Mouse (Mus musculus) heart, embryonic 12.5 days (tissue): Measurements from ENCODE around the gene Nccrp1. TPM values are rescaled to one million over a fixed set of nuclear protein-coding genes. Genes with fewer than 3 reads are reported as not detected.

Source experiments
- ATAC-seq: fragments of 200-750 bp; cut with Nextera tagmentation; 2 replicates; pipeline ENCODE4 v1.8.0; 2017; ENCODE audit warnings: moderate TSS enrichment, moderate library complexity; ENCODE audit not compliant: insufficient number of reproducible peaks, low FRiP score
- H3K27ac ChIP-seq: fragments of 300-500 bp; sonication (generic); 2 replicates; pipeline ENCODE4 v1.5.1; 2016; ENCODE audit warnings: mild to moderate bottlenecking, moderate library complexity; ENCODE audit not compliant: poor library complexity, severe bottlenecking
- H3K27me3 ChIP-seq: fragments of 300-500 bp; sonication (generic); replicated peaks from 2 replicates; pipeline ENCODE4 v1.6.1; 2016; ENCODE audit warnings: mild to moderate bottlenecking, moderate library complexity
- H3K36me3 ChIP-seq: fragments of 300-500 bp; sonication (generic); 2 replicates; pipeline ENCODE4 v1.6.1; 2016; ENCODE audit warnings: mild to moderate bottlenecking, moderate library complexity
- H3K4me1 ChIP-seq: fragments of 300-500 bp; sonication (generic); replicated peaks from 2 replicates; pipeline ENCODE4 v1.6.1; 2016; ENCODE audit warnings: mild to moderate bottlenecking
- H3K4me2 ChIP-seq: fragments of 300-500 bp; sonication (generic); 2 replicates; pipeline ENCODE4 v1.6.1; 2016; ENCODE audit warnings: mild to moderate bottlenecking, moderate library complexity
- H3K4me3 ChIP-seq: fragments of 300-500 bp; sonication (generic); 2 replicates; pipeline ENCODE4 v1.5.1; 2016; ENCODE audit warnings: mild to moderate bottlenecking
- H3K9ac ChIP-seq: fragments of 300-500 bp; sonication (generic); 2 replicates; pipeline ENCODE4 v1.6.1; 2016; ENCODE audit warnings: mild to moderate bottlenecking, moderate library complexity
- H3K9me3 ChIP-seq: fragments of 300-500 bp; sonication (generic); replicated peaks from 2 replicates; pipeline ENCODE4 v1.6.1; 2016; ENCODE audit warnings: mild to moderate bottlenecking, moderate library complexity
- WGBS: fragments of 180-500 bp; shearing (Covaris S2); methylation state at CpG from one replicate; pipeline ENCODE4 v1.1.7; 2016; 5-methylcytosine and 5-hydroxymethylcytosine counted together
- polyA plus RNA-seq: library from polyadenylated mRNA; unstranded; fragments of >200 nt; fragmentation: Nextera tagmentation; extraction: Ambion mirVana; gene quantifications from 2 replicates; pipeline ENCODE4 v1.2.1, GENCODE M21; 2016

Nccrp1 gene
- not detected in 2 replicates for polyA plus RNA-seq

DNA sequence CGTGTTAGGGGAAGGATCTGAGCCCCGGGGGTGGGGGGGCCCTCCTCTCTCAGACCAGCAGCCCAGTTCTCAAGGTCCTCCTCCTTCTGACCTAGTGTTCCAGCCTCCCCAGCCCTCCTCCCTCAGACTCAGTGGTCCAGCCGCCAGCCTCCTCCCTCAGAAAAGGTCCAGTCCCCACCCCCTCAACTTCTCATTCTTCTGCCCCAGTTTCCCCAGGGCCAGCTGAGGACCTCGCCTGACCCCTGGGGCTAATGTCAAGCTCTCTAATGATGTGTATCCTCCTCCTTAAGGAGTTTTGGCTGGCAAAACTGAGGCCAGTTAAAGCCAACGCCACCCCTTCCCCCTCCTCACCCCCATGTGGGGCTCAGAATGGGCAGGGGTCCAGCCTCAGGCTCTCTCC is at the start of gene Nccrp1:
Nccrp1 (minus strand) TSS at position 101 of the 400 bp plus-strand sequence.
- H3K9ac ChIP-seq, result peak within 1 kb of the TSS; percentile 52
- WGBS, result 10% methylated on average over 5 of the region's 5 CpGs
- no peak within 1 kb of the TSS for H3K27ac ChIP-seq

DNA sequence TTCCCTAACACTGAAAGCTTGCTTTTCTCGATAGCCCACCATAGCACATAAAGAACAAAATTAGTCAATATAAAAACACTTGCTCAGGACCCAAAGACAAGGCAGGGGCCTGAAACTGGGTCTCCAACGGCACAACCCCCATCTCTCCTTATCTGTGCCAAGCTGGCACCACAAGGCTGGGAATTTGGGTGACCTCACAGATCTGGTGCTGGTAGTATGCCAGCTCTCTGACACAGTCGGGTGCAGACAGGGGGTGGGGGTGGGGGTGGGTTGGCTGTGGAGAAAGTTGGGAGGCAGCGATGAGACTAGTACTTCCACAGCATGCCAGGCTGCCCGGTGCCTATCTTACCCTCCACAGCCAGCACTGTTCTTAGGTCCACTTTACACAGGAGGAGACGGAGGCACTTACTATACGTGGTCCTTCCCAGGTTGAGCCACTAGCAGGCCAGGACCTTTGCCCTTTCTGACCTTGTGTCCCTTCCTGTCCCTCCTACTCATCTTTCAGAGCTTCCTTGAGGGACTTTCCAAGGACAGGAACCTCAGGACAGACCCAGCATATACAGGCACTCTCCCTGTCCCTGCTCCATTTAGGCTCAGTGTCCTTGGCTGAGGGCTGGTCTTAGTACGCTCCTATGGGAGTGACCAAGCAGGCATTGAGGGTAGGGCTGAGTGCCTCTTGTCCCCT is 48.8 kb upstream of the Nccrp1 start:
- Histone ChIP-seq H3K4me1 (peaks cover 59% of the 10 kb centered on the region), H3K27me3 (no peaks in the 10 kb centered on the region), H3K9ac (no peak overlapping the region), H3K27ac (no peak overlapping the region), H3K36me3 (no peaks in the 10 kb centered on the region), H3K9me3 (no peaks in the 10 kb centered on the region), H3K4me2 (peak overlapping the region; percentile 84), H3K4me3 (no peak overlapping the region)
- 71% methylated on average over 8 of the region's 8 CpGs for WGBS
- no peak for ATAC-seq

More for the DNA sequence above, at the start of gene Nccrp1:
- Histone ChIP-seq H3K4me1 (peaks cover 18% of the 10 kb centered on the region), H3K4me2 (peak within 1 kb of the TSS; percentile 62), H3K27me3 (peaks cover 60% of the 10 kb centered on the region), H3K9me3 (0 out of 2 replicates have a peak, but pooled peaks cover 2% of the 10 kb centered on the region), H3K4me3 (peak within 1 kb of the TSS; percentile 35), H3K36me3 (no peaks in the 10 kb centered on the region)
- ATAC-seq, result no peak

GRCm38 (mm10) chr7:28593206-28594111 is 46.4 kb upstream of the Nccrp1 start:
- no peak overlapping the region for H3K4me2 ChIP-seq
- no peak for ATAC-seq
- WGBS, result 47% methylated on average over 14 of the region's 14 CpGs
- peaks cover 77% of the 10 kb centered on the region for H3K4me1 ChIP-seq
- no peak overlapping the region for H3K4me3 ChIP-seq
- no peaks in the 10 kb centered on the region for H3K9me3 ChIP-seq
- 0 out of 2 replicates have a peak overlapping the region, but pooled peaks have one; percentile 12 for H3K9ac ChIP-seq
- no peaks in the 10 kb centered on the region for H3K27me3 ChIP-seq
- H3K27ac ChIP-seq, result no peak overlapping the region
- no peaks in the 10 kb centered on the region for H3K36me3 ChIP-seq

- Histone ChIP-seq H3K27ac (no peak overlapping the region), H3K9ac (no peak overlapping the region), H3K36me3 (no peaks in the 10 kb centered on the region), H3K4me2 (no peak overlapping the region), H3K9me3 (no peaks in the 10 kb centered on the region), H3K4me1 (peaks cover 87% of the 10 kb centered on the region), H3K27me3 (no peaks in the 10 kb centered on the region), H3K4me3 (no peak overlapping the region)
- no peak for ATAC-seq
- 48% methylated on average over 1 of the region's 1 CpGs for WGBS
Observed at GRCm38 (mm10) chr7:28591862-28592261, 44.8 kb upstream of the Nccrp1 start.

DNA sequence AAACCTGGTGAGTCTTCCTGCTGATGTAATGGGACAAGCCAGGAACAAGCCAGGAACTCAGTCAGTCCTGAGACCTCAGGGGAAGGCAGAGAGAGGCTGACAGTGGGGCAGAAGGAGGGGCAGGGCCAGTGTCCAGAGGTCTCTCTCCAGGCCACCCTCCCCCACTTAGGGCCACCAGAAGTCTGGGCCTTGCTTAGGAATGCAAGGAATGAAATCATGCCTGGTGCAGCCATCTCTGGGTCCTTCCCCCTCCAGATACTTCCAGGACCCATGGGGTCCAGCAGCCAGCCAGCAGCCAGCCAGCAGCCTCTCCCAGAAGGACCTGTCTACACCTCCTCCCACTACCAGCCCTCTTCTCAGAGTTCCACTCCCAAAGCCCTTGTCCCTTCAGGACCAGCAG is 40.6 kb upstream of the Nccrp1 start:
- H3K9ac ChIP-seq, result peak overlapping the region; percentile 44; the same call in 1 of the 2 replicates
- H3K4me1 ChIP-seq, result peaks cover 82% of the 10 kb centered on the region
- no peaks in the 10 kb centered on the region for H3K36me3 ChIP-seq
- H3K27me3 ChIP-seq, result no peaks in the 10 kb centered on the region
- peak overlapping the region; percentile 32 for H3K4me2 ChIP-seq
- peak; percentile 52 for ATAC-seq
- H3K4me3 ChIP-seq, result no peak overlapping the region
- peak overlapping the region; percentile 79 for H3K27ac ChIP-seq
- no peaks in the 10 kb centered on the region for H3K9me3 ChIP-seq

- Histone ChIP-seq H3K9me3 (no peaks in the 10 kb centered on the region), H3K9ac (peak overlapping the region; percentile 44; the same call in 1 of the 2 replicates), H3K4me2 (peak overlapping the region; percentile 32; the same call in 1 of the 2 replicates), H3K27ac (peak overlapping the region; percentile 79), H3K4me1 (peaks cover 80% of the 10 kb centered on the region), H3K36me3 (no peaks in the 10 kb centered on the region), H3K4me3 (no peak overlapping the region), H3K27me3 (no peaks in the 10 kb centered on the region)
- WGBS, result 42% methylated on average over 6 of the region's 6 CpGs
- peak; percentile 15; the same call in 1 of the 2 replicates for ATAC-seq
Observed at GRCm38 (mm10) chr7:28586663-28587411, 39.8 kb upstream of the Nccrp1 start.

DNA sequence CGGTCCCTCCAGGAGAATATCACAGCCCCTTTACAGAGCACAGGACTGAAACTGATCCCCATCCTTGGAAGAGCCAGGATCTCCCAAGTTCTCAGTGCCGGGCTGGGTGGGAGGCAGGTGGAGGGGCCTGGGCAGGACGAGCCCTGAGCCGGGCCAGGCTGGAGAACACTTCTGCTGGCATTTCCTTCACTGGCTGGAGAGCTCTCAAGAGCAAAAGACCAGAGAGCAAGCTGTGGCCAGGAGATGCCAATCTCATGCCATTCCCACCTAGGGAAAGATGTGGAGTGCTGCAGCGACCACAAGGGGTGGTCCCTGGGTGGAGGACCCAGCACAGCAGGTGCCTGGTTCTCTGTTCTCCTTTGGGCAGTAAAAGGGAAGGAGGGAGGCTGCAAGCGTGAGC is 37.9 kb upstream of the Nccrp1 start:
- Histone ChIP-seq H3K9ac (peak overlapping the region; percentile 23), H3K36me3 (no peaks in the 10 kb centered on the region), H3K4me2 (no peak overlapping the region), H3K27ac (peak overlapping the region; percentile 37; the same call in 1 of the 2 replicates), H3K4me3 (no peak overlapping the region), H3K27me3 (no peaks in the 10 kb centered on the region), H3K9me3 (no peaks in the 10 kb centered on the region), H3K4me1 (peaks cover 84% of the 10 kb centered on the region)
- no peak for ATAC-seq
- 79% methylated on average over 6 of the region's 6 CpGs for WGBS

GRCm38 (mm10) chr7:28584468-28584867 is 37.4 kb upstream of the Nccrp1 start:
- H3K27me3 ChIP-seq, result no peaks in the 10 kb centered on the region
- peaks cover 84% of the 10 kb centered on the region for H3K4me1 ChIP-seq
- H3K9ac ChIP-seq, result peak overlapping the region; percentile 23; the same call in 1 of the 2 replicates
- H3K36me3 ChIP-seq, result no peaks in the 10 kb centered on the region
- WGBS, result 19% methylated on average over 4 of the region's 4 CpGs
- H3K4me3 ChIP-seq, result no peak overlapping the region
- H3K27ac ChIP-seq, result peak overlapping the region; percentile 37
- ATAC-seq, result no peak
- no peak overlapping the region for H3K4me2 ChIP-seq
- H3K9me3 ChIP-seq, result no peaks in the 10 kb centered on the region

DNA sequence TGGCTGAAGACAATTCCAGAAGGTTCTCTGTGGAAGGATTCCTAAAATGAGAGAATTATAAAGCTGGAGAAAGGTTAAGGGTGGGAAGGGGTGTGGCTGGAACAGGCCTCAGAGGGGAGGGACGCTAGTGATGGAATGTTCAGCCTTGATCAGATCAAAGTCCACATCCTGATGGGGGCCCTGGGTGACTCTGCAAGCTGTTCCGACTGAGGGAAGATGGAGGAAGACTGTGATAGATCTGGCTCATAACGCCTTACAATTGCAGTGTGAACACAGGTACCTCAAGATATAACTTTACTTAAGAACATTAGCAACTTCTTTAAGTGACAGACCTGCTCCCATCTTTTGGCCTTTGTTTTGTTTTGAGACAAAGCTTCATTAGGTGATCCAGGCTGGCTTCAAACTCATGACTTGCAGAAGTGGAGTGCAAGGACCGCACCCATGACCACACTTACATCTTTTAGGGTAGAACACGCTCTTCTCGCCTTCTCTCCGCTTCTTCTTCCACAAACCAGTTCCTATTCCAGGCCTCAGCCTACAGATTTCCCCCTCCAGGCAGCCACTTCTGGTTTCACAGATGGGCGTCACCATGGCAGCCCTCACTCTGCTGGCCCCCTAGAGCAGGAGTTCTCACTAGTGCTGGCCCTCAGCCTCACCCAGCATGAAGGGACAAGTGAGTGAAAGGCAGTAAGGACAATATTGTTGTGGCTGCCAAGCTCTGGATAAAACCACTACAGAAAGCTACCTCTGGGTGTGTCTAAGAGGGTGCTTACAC is 36.7 kb upstream of the Nccrp1 start:
- peak overlapping the region; percentile 37 for H3K27ac ChIP-seq
- no peak overlapping the region for H3K4me2 ChIP-seq
- no peaks in the 10 kb centered on the region for H3K9me3 ChIP-seq
- 73% methylated on average over 8 of the region's 8 CpGs for WGBS
- no peaks in the 10 kb centered on the region for H3K36me3 ChIP-seq
- no peak for ATAC-seq
- H3K9ac ChIP-seq, result no peak overlapping the region
- peaks cover 84% of the 10 kb centered on the region for H3K4me1 ChIP-seq
- no peaks in the 10 kb centered on the region for H3K27me3 ChIP-seq
- H3K4me3 ChIP-seq, result no peak overlapping the region

DNA sequence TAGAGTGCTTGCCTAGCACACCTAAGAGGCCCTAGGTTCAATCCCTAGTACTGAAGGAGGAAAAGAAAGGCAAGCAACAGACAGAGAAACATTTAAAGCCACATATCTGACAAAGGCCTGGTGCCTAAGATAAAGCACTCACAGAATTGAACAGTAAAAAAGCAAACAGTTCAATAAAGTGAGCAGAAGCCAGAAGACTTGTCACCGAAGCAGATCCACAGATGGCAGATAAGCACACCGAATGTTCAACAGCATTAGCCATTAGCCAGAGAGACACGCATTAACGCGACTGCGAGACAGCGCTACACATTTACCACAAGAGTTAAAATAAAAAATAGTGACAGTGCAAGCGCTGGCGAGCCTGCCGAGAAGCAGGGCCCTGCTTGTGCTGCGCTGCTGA is 35.8 kb upstream of the Nccrp1 start:
- no peak overlapping the region for H3K4me3 ChIP-seq
- H3K36me3 ChIP-seq, result no peaks in the 10 kb centered on the region
- no peaks in the 10 kb centered on the region for H3K9me3 ChIP-seq
- no peak overlapping the region for H3K9ac ChIP-seq
- 75% methylated on average over 11 of the region's 11 CpGs for WGBS
- no peak overlapping the region for H3K27ac ChIP-seq
- H3K4me1 ChIP-seq, result peaks cover 84% of the 10 kb centered on the region
- H3K4me2 ChIP-seq, result no peak overlapping the region
- no peaks in the 10 kb centered on the region for H3K27me3 ChIP-seq
- no peak for ATAC-seq
